8 mouse cellular contexts compared by ENCODE assay signal in the genomic region with DNA sequence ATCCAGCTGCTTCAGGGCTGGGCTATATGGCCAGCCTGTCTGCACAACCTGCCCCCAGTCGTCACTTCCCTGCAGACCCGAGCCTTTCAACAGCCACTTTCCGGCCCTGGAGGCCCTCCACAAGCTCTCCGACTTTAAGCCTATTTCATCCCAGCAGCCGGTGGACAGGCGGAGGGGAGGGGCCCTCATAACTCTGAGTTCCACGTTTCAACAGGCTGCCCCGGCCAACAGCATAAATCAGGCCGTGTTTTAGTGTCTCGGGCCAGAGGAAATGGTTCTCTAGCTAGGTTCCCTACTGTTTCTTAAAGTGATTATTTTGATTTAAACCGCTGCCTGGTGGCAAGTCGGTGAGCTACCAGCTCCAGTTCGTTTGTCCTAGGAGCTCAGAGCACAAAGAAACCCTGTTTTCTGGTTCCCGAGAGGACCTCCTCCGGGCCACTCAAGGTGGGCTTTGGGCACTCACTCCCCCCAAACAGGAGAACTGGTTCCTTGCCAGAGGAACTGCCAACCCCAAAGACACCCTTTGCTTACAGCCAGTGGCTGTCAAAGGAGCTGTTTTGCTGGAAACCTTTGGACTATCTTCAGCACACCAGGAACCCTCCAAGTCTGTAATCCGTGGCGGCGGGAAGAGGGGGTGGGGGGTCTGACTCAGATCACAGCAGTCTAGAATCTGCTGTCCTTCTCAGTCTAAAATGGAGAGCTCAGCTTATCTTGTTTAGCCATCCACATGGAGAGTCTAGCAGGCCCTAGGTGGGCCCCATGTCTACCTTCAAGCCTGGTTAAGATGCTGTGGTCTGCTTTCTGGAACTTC.
DNase-seq lines count a peak whose midpoint lies in the region; ATAC-seq lines count a peak whose summit lies in the region.

No protein-coding gene starts in this region.

- peaks cover 77% of the 10 kb centered on the region for H3K4me1 ChIP-seq in hindbrain, embryonic 10.5 days (replicated peaks)
- H3K4me1 ChIP-seq in limb, embryonic 10.5 days = peaks cover 99% of the 10 kb centered on the region

- H3K27ac ChIP-seq in hindbrain, embryonic 10.5 days = peak overlapping the region; percentile 57
- peak overlapping the region; percentile 94 for H3K27ac ChIP-seq in limb, embryonic 10.5 days

- 25% methylated on average over 18 of the region's 18 CpGs for WGBS in hindbrain, embryonic 10.5 days
- 8% methylated on average over 18 of the region's 18 CpGs for WGBS in limb, embryonic 10.5 days

- no peaks in the 10 kb centered on the region for H3K9me3 ChIP-seq in hindbrain, embryonic 10.5 days
- H3K9me3 ChIP-seq in limb, embryonic 10.5 days (replicated peaks) = no peaks in the 10 kb centered on the region

- no peak for ATAC-seq in megakaryocyte-erythroid progenitor cell, adult 5-6 weeks (replicated peaks; ENCODE audit: low FRiP score, low TSS enrichment, poor library complexity, severe bottlenecking)

- H3K27me3 ChIP-seq in hindbrain, embryonic 10.5 days (ENCODE audit: insufficient read depth, poor library complexity, severe bottlenecking) = no peaks in the 10 kb centered on the region
- no peaks in the 10 kb centered on the region for H3K27me3 ChIP-seq in limb, embryonic 10.5 days (ENCODE audit: low read depth, poor library complexity, severe bottlenecking)

- peak; percentile 31 for DNase-seq in right cerebral cortex, postnatal 25 days
- no peak for DNase-seq in right cerebral cortex, postnatal 36 days (ENCODE audit: low spot score in 2 of 2)
- peak; percentile 25 for DNase-seq in gastrocnemius, adult 18-20 months (ENCODE audit: low spot score)
- peak; percentile 48 for DNase-seq in hindbrain, embryonic 10.5 days (ENCODE audit: low spot score)
- DNase-seq in limb, embryonic 10.5 days (ENCODE audit: low spot score) = peak; percentile 90
- peak; percentile 48 for DNase-seq in retina, embryonic 14.5 days (ENCODE audit: low spot score)
- DNase-seq in cerebellum, adult 11-12 months = no peak

- no peak overlapping the region for H3K4me3 ChIP-seq in hindbrain, embryonic 10.5 days
- peak overlapping the region; percentile 32 for H3K4me3 ChIP-seq in limb, embryonic 10.5 days

- no peaks in the 10 kb centered on the region for H3K36me3 ChIP-seq in hindbrain, embryonic 10.5 days
- peaks cover 8% of the 10 kb centered on the region; the same call in 1 of the 2 replicates for H3K36me3 ChIP-seq in limb, embryonic 10.5 days

Comparison
In these comparisons a context has a peak if more than half of its experiments do, and no peak if none do; other contexts are left out.
1. DNase-seq: peak in right cerebral cortex, postnatal 25 days (single experiment), gastrocnemius, adult 18-20 months (single experiment), hindbrain, embryonic 10.5 days (single experiment), limb, embryonic 10.5 days (single experiment) and retina, embryonic 14.5 days (single experiment); none in right cerebral cortex, postnatal 36 days (0 of 2) and cerebellum, adult 11-12 months (single experiment).